Mouse (Mus musculus) liver (tissue): ENCODE measurements around the gene Arhgef3.

ENCODE experiments used
- DNase-seq: peaks from one replicate; pipeline ENCODE4 v3.0.0-alpha.2; 2020; ENCODE audit warnings: mixed read lengths

Gene Arhgef3

DNA sequence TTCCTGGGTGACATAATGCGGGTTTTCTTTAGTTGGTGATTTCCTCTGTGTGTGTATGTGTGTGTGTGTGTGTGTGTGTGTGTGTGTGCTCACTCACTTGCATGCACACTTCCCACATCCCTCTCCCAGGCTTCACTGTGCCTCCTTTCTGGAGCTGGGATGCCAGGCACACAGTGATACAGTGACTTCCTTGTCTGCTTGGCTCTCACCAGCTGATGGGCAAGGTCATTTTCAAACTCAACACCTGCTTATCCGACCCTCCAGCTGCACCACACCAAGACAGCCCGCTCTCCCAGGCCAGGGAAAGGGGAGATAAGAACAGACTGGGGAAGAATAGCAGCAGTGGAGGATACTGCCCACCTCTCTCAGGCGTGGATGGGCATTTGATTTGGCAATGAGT is 52.5 kb downstream of the Arhgef3 start:
- DNase-seq = no peak

DNA sequence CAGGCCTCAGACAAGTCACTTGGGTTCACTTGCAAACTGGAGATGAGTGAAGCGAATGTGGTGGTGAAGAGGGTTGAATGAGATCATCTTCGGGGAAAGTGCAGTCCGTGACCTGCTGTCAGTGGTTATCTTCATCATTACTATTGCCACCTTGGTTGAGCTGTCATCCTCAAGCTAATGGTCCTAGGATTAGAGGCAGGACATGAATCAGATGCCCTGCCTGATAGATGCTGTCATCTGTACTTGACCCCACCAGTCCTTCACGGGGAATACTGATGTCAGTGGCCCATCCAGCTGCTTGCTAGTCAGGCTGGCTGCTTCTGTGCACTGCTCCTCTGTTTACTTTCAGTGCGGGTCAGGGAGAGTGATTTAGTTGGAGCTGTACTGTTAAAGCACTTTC is 53.7 kb downstream of the Arhgef3 start:
- DNase-seq = no peak

DNA sequence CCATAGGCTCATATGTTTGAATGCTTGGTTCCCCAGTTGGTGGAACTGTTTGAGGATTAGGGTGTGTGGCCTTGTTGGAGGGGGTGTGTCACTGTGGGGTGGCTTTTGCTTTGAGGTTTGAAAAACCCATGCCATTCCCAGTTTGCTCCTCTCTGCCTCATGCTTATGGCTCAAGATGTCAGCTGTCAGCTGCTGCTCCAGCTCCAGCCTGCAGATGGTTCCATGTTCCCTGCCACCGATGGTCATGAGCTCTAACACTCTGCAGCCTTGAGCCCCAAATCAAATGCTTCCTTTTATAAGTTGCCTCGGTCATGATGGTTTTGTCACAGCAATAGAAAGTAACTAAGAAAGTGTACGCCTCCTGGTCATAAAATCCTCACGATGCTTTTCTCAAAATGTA is 54.6 kb downstream of the Arhgef3 start:
- DNase-seq = no peak

DNA sequence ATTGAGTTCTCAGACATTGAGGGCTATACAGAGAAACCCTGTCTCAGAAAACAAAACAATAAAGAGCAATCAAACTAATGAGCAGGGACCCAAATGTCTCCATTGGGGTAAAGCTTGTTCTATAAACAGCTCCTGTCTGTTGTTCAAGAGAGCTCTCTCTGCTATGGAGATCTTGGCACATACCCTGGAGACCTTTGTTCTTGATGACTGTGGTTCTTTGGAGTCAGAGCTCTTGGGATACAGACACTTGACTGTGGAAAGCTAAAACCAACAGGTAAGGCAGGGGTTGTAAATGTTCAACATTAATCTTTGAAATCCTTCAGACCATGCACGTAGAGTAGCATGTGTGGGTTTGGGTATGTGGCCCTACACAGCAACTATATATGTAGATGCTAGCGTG is 55.7 kb downstream of the Arhgef3 start:
- no peak for DNase-seq

DNA sequence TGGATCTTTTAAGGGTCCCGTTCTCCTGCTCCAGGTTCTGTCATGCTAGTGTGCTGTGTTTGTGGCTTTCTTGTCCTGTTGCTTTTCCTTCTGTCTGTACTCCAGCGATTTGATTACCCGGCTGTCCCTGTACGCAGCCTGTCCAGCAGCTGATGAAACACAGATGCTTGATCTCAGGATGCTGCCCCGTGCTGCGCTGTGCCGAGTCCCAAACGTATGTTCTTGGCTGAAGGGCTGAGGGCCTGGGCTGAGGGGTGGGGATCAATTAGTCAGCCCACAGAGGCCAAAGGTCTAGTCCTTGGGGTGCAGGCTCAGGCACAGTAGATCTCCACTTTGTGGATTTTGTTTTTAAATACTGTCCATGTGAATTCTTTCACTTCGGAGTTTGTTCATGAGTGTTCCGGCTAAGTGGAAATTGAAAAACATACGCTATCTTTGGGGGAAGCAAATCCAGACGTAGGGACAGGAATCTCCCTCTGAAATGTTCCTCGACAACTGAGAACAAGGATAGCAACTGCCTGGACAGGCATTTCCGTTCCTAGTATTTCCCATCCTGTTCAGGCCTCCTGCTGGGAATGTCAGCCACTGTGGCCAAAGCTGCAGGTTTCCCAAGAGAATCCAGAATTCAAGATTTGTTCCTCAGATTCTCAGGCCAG is 56.6 kb downstream of the Arhgef3 start:
- no peak for DNase-seq

DNA sequence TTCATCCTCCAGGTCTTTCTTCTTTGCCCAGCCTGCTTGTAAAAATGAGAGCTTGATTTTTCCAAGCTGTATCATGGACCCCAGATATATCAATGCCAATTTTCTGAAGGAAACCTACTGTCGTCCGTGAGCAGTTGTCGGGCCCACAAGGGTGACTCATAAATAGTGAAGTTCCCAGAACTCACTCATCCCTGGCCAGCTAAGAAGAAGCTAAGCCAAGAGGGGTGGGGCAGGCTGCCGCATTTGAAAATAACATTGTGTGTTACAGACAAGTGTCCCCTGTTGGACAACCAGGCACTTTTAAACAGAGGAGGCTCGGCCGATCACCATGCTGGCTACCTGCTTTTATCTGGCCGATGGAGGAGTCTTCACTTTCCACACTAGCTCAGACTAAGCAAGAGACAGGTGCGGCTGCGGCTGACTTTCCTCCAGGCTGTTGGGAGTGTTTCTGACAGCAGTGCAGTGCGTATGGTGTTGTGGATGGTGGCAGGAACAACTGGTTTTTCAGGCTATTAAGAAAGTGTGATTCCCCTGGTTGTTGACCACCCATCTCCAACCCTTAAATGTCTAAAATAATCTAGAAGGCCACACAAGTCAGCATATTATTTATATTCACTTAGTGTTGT is 58.6 kb downstream of the Arhgef3 start:
- no peak for DNase-seq

DNA sequence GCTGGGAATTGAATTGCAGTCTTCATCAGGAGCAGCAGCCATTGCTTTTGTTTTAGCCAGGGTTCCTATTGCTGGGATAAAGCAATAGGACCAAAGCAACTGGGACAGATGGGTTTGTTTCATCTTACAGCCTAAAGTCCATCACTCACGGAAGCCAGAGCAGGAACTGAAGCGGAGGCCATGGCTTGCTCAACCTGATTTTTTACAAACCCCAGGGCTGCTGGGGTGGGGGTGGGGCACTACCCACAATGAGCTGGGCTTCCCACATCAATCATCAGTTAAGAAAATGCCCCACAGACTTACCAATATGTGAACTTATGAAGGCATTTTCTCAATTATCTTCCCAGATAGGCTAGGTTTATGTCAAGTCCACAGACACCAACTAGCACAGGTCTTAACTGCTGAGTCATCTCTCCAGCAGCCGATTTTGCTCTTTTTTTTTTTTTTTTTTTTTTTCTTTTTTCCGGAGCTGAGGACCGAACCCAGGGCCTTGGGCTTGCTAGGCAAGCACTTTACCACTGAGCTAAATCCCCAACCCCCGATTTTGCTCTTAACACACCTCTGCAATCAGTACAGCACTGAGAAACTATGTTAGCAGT is 59.6 kb downstream of the Arhgef3 start:
- DNase-seq = no peak

DNA sequence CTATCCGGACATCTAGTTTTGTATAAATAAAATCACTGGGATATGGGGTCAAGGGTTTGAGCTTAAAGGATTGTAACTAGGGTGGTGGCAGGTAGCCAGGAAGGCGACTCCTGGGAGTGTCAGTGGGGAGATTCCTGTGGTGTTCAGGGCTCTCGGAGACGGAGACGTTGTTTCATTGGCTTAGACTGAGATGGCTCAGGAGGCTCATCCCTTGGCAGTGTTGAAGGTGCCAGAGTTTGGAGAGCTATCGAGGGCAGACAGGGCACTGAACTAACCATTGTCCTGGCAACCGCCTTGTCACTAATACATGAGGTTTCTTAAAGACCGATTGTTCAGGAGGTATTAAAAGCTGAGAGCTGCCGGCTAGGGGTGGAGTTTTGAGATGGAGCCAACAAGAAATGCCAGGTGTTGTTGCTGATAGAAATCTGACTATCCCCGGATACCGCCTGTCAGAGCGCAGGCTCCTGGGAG is 60.2 kb downstream of the Arhgef3 start:
- no peak for DNase-seq

DNA sequence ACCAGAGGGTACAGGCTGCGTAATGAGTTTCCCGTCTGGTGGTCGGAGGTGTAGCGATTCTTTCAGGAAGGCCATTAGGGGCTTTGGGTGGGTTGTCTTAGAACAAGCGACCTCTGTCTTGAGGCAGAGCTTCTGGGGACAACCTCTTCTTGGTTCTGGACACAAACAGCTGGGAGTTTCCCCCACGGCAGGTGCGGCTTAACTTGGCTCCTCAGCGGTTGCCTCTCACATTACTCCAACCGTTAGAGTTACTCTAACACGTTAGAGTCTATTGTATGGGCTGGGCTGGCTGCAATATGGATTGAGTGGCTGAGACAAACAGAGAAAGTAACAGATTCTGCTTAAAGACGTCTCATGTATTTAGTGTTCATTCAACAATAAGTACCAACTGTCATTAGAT is 60.6 kb downstream of the Arhgef3 start:
- DNase-seq = no peak

DNA sequence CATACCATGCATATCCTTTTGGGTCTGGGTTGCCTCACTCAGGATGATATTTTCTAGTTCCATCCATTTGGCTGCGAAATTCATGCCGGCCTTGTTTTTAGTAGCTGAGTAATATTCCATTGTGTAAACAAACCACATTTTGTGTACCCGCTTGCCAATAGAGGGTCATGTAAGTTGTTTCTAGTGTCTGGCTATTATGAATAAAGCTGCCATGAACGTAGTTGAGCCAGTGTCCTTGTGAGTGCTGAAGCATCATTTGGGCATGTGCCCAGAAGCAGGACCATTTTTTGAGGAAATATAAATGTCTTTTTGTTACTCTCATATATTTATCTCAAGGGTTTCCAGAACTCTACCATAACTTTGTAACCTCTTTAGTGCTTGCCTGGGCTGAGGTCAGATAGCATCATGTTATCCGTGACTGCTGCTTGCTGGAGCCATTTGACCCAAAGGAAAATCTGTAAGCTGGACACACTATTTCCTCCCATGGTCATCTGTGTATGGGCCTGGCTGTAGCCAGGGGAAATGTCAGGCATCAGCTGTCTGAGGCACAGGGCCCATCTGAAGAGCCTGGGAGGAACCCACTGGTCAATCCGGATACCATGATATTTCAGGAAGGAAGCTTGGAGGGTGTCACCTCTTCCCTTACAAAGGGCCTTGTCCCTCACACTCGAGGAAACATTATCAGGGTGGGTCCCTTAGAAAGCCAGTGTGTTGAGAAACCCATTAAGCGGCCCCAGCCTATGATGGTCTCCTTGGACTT is 63.3 kb downstream of the Arhgef3 start:
- no peak for DNase-seq

DNA sequence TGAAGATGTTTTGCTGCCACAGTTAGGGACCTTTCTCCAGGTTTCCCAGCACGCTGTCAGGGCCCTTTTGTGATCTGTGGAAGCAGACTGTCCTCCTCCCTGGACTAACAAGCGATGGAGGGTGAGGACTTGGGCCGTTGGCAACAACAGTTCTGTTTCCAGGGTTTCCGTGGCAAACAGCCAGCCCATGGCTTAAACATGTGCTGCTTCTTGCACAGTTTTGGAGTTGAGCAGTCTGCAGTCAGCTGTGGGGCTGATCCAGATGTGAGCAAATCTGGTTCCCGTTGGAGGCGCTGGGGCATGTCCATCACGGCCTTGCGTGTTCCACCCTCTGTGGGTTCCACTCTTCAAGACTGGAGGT is 63.8 kb downstream of the Arhgef3 start:
- peak; percentile 27 for DNase-seq

DNA sequence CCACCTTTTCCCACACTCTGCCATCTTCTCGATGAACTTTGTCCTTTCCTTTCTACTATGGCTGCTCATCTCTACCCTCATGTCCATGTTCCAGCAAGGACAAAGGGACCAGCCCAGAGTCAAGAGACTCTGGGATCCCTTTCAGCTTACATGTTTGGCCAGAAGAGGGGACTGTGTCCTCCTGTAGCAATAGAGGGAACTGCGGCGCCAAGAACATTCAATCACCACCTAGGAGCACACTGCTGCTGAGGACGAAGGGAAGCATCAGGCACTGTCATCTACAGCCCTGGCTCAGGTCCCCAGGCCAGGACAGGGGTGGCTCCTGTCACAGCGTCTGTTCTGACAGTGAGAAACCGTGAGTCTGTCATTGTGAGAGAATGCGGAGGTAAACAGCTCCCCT is 65.1 kb downstream of the Arhgef3 start:
- DNase-seq = no peak

DNA sequence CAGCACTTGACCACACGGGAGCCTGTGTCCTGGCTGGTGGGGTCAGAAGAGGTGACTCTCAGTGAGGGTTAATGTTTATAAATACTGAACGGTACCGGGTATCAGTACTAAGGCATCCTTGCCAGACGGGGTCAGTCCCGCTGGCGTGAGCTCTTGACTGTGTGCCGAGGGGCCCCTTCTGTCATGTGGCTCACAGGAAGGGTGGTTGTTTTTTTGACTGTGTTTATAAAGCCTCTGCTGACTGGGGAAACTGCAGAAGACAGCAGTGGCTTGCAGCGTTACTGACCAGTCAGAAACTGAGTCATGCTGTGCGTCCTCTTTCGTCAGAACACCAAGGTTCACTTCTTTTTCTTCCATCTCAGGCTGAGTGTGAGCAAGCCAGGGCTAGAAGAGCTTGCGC is 67.4 kb downstream of the Arhgef3 start:
- DNase-seq = no peak

DNA sequence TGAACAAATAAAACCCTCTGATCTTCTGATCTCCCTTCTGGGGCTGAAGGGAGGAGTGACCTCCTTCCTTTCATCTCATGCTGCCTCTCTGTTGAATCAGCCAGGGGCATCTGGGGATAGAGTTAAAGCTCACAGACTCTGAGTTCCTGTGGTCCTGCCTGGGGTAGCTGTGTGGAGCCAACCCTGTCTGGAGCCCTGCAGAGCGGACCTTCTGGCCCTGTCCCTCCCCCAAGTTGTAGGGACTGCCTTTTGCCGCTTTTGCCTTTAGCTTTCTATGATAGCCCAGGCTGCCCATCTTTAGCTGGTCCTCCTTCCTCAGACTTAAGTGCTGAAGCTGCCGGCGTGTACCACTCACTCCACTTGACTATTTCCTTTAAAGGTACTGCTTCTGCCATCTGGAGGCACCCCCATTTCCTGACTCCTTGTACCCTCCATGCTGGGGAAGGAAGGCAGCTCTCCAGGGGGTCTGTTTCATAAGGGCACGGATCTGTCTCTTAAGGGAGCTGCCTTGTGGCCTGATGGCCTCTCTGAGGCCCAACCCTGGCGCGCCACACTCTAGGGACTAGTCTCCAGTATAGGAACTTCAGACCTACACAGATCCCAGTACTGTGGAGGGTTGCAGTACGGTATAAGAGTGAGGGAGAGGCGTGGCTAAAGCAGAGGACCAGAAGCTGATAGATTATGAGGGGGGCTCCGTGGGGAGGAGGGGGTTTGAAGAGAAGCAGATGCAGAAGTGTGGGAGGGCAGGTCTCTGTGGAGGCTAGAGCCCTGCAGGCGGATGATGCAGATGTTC is 68.1 kb downstream of the Arhgef3 start:
- DNase-seq = no peak

DNA sequence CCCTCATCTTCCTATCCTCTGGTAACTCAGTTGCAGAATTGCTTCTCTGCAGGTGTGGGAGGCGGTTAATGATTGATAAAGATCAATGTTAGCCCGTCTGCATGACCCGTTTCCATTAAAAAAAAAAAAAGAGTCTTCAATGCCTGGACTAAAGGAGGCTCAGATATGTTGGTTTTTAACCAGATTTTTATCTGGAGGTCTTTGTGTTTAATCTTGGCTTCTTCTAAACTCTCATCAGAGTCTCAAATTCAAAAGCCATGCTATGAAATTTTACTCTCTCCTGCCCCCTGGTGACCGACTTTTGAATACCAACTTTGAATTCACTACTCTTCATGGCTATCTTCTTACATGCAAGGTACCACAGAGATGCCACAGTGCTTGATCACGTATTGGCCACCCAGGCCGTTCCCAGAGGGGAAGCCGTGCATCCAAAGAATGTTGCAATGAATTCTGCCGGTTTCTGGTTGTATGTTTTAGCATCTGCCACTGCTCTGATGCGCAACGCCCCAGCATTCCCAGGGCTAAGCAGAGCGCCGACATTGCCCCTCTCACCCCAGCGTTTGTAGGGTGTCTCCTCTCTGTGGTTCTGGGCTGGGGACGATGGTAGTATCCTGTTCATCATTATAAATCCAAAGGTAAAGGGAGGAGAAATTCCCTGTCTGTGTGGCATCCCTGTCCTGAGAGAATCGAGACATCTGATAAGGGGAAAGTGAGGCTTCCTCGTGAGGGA is 69.0 kb downstream of the Arhgef3 start:
- peak; percentile 39 for DNase-seq

DNA sequence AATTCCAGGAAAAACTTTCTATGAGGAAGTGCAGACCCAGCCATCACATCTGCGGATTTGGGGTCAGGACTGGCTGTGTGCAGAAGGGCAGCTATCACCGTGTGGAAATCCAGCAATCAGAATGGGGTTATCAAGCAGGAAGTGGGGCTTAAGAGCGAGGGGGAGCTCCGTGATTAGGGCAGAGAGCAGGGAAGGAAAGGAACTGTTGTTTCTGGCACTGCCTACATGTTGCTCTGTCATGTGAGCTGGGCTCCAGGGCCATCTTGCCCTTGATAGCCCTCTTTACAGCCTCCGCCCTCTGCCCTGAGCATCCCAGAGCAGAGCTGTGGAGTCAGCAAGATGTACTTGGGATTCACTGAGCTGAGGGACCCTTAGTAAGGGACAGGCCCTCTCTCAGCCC is 71.2 kb downstream of the Arhgef3 start:
- DNase-seq = no peak

DNA sequence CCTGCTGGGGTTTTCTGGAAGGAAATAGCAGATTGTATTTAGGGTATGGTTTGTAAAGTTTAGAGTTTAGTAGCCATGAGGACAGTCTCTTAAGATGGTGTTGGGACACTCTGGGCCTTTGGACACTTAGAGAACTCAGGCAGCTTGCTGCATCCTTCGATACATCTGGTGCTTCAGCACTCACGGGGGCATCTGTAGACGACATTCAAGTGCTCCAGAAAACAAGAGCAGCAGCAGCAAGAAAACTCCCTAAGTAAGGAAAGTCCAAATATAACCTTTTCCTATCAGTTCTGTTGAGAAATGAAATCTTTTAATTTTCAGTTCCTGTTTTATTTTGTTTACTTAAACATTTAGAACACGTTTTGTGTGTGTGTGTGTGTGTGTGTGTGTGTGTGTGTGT is 71.9 kb downstream of the Arhgef3 start:
- no peak for DNase-seq

DNA sequence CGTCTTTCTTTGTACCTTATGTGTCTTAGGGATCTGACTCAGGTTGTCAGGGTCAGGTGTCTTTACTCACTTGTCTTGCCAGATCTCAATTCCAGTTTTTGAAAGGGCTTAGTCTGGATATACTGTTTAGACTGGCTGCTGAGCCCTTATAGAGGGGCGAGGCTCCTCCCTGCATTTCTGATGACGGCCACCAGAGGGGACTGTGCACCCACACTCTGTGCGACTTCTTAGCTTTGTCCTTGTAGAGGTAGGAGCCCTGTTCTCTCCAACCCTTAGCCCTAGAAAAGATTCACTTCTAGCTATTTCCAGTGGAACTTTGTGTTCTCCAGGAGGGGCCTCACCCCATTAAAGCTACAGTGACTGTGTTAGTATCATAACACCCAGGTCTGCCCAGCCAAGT is 72.3 kb downstream of the Arhgef3 start:
- peak; percentile 58 for DNase-seq

DNA sequence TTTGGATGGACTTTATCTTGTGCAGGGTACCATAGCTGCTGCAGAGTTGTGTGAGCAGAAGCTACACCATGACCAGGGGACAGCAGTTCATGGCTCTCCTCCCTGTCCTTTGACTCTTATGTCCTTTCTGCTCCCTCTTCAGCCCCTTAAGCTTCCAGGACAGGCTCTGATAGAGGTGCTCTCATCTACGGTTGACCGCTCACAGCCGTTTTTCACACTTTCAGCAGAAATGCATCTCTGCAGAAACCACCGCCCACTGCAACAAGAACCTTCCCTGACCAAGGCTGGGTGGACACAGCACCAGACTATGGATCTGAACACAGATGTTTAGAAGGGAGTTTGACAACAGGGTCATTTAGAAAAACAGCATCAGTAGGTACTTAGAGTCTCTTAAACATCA is 73.2 kb downstream of the Arhgef3 start:
- no peak for DNase-seq

DNA sequence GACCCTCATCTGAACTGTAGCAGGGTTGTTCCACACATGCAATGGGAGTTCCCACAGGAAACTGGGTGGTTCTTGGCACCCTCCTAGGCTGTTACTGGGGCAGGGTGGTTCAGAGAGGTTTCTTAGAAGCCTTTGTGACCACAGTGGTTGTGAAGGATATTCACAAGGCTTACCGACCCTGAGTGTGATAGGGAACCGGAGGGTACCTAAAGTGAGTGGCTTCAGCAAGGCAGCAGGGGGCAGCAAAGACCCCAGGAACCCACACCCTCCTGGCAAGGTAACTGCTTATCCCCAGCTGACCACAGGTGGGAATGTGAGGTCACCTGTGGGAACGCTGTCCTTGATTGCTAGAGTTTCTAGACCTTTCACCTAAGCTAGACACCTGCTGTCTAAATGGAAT is 77.8 kb downstream of the Arhgef3 start:
- DNase-seq = no peak

DNA sequence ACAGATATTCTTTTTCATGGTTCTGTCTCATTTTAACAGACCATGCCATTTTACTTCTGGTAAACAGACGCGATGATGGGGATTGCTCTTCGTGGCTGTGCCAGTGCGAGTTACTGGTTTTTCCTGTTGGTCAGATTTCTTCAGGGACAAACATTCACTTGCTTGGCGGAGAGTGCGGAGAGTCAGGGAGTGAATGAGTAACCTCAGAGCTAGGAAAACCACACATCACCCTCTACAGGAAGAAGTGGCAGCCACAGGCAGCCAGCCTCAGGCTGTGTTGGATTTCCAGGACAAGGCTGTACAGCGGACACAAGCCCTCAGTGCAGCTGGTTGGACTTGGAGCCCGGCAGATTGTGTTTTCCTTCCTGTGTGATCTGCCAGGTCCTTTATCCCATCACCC is 82.3 kb downstream of the Arhgef3 start:
- DNase-seq = no peak

DNA sequence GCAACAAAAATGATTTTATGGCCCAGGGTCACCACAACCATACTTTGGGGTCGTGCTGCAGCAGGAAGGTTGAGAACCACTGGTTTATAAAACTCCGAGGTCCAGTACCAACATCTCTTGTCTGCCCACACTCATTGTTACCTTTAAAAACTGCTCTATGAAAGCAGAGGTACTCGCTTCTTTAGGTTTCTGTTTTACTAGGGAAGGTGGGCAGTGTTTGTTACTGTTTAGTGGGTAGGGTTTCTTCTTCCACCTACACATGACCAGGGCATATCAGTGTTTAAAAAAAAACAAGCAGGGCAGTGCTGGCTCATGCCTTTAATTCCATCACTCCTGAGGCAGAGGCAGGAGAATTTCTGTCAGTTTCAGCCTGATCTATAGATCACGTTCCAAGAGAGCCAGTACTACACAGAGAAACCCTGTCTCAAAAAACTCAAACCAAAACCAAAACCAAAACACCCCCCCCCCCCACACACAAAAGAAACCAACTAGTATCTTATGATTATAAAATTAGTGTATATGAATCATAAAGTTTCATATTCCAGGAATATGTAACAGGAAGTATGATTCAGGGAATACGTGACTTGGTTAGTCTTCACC is 83.9 kb downstream of the Arhgef3 start:
- no peak for DNase-seq
